9 mouse cellular contexts compared by ENCODE assay signal in genomic region chr4:123758306-123758705, GRCm38 (mm10). TPM values are rescaled to one million over a fixed set of nuclear protein-coding genes. Genes with fewer than 3 reads are reported as not detected.
A peak's percentile ranks its signal among the peaks of the same experiment; 100 is the strongest.
DNase-seq lines count a peak whose midpoint lies in the region; ATAC-seq lines count a peak whose summit lies in the region.
"Had no signal": no experiment of that assay in that cellular context is flagged by ENCODE, and none has a peak within 500 bp of the region (broad histone marks: within the 10 kb centered on the region; RNA-seq: fewer than 3 reads in every experiment).

No protein-coding gene starts in this region.

- H3K27me3 ChIP-seq in midbrain, embryonic 14.5 days (ENCODE audit: control insufficient read depth, insufficient read depth, low read length): no peaks in the 10 kb centered on the region
- no peaks in the 10 kb centered on the region for H3K27me3 ChIP-seq in midbrain, embryonic 16.5 days (ENCODE audit: control insufficient read depth, insufficient read depth, low read depth, low read length)
- H3K27me3 ChIP-seq: midbrain, embryonic 12.5 days had no signal

- ATAC-seq in midbrain, embryonic 14.5 days (ENCODE audit: low FRiP score, low TSS enrichment): no peak
- ATAC-seq in midbrain, embryonic 16.5 days: no peak

- H3K9ac ChIP-seq in midbrain, embryonic 14.5 days (replicated peaks; ENCODE audit: low read length): no peak overlapping the region
- H3K9ac ChIP-seq in midbrain, embryonic 16.5 days (ENCODE audit: low read depth, low read length): no peak overlapping the region
- H3K9ac ChIP-seq: midbrain, embryonic 12.5 days had no signal

- 56% methylated on average over 4 of the region's 4 CpGs for WGBS in midbrain, embryonic 14.5 days
- WGBS in midbrain, embryonic 16.5 days: 62% methylated on average over 4 of the region's 4 CpGs

- peak; percentile 27 to 33 for DNase-seq in cerebellum, postnatal 14 days
- DNase-seq in cerebellum, adult 11 months: no peak
- peak; percentile 52 for DNase-seq in midbrain, embryonic 14.5 days
- peak; percentile 31 to 35 for DNase-seq in kidney, adult 8-10 months
- peak; percentile 32 for DNase-seq in retina, postnatal 1 day
- no peak for DNase-seq in yolk sac, embryonic 10.5 days (ENCODE audit: low spot score)
- no peak for DNase-seq in spleen, postnatal 14 days (ENCODE audit: low spot score in 2 of 2)

- no peak overlapping the region for H3K4me2 ChIP-seq in midbrain, embryonic 14.5 days (ENCODE audit: low read length)
- H3K4me2 ChIP-seq in midbrain, embryonic 16.5 days (ENCODE audit: low read length): no peak overlapping the region
- H3K4me2 ChIP-seq: midbrain, embryonic 12.5 days had no signal

- no peak overlapping the region for H3K27ac ChIP-seq in midbrain, embryonic 14.5 days (replicated peaks; ENCODE audit: low read depth, low read length)
- H3K27ac ChIP-seq in midbrain, embryonic 16.5 days (ENCODE audit: low read length): no peak overlapping the region
- H3K27ac ChIP-seq: midbrain, embryonic 12.5 days had no signal

- no peaks in the 10 kb centered on the region for H3K9me3 ChIP-seq in midbrain, embryonic 14.5 days (ENCODE audit: control insufficient read depth, low read length)
- no peaks in the 10 kb centered on the region for H3K9me3 ChIP-seq in midbrain, embryonic 16.5 days (replicated peaks; ENCODE audit: control insufficient read depth, low read length, poor library complexity, severe bottlenecking)
- H3K9me3 ChIP-seq: midbrain, embryonic 12.5 days had no signal

- H3K4me3 ChIP-seq in midbrain, embryonic 14.5 days (replicated peaks; ENCODE audit: low read depth, low read length): no peak overlapping the region
- H3K4me3 ChIP-seq in midbrain, embryonic 16.5 days (ENCODE audit: low read depth, low read length): no peak overlapping the region
- H3K4me3 ChIP-seq: midbrain, embryonic 12.5 days had no signal

- no peaks in the 10 kb centered on the region for H3K36me3 ChIP-seq in midbrain, embryonic 14.5 days (ENCODE audit: control insufficient read depth, insufficient read depth, low read length)
- no peaks in the 10 kb centered on the region for H3K36me3 ChIP-seq in midbrain, embryonic 16.5 days (ENCODE audit: control insufficient read depth, insufficient read depth, low read length)
- H3K36me3 ChIP-seq: midbrain, embryonic 12.5 days had no signal

- H3K4me1 ChIP-seq in midbrain, embryonic 14.5 days (ENCODE audit: control insufficient read depth, insufficient read depth, low read length): no peaks in the 10 kb centered on the region
- H3K4me1 ChIP-seq in midbrain, embryonic 16.5 days (ENCODE audit: control insufficient read depth, insufficient read depth, low read length): no peaks in the 10 kb centered on the region
- H3K4me1 ChIP-seq: midbrain, embryonic 12.5 days had no signal

RNA-seq across cellular contexts. Expression of gene Akirin1, which starts 8.2 kb away (rescaled TPM):
- polyA plus RNA-seq in midbrain, embryonic 14.5 days (2014; fragmentation: Nextera tagmentation; extraction: Ambion mirVana): 83.4 and 96.0 TPM in 2 replicates
- 77.2 and 86.4 TPM in 2 replicates for polyA plus RNA-seq in midbrain, embryonic 16.5 days (2015; fragmentation: Nextera tagmentation; extraction: Ambion mirVana)

RNA-seq across cellular contexts. Expression of gene Rhbdl2, which starts 29.4 kb away (rescaled TPM):
- 0.61 and 1.4 TPM in 2 replicates for polyA plus RNA-seq in midbrain, embryonic 14.5 days (2014; fragmentation: Nextera tagmentation; extraction: Ambion mirVana)
- 1.4 and 1.7 TPM in 2 replicates for polyA plus RNA-seq in midbrain, embryonic 16.5 days (2015; fragmentation: Nextera tagmentation; extraction: Ambion mirVana)

RNA-seq across cellular contexts. Expression of gene Ndufs5, which starts 40.3 kb away (rescaled TPM):
- 428 and 578 TPM in 2 replicates for polyA plus RNA-seq in midbrain, embryonic 14.5 days (2014; fragmentation: Nextera tagmentation; extraction: Ambion mirVana)
- 403 and 425 TPM in 2 replicates for polyA plus RNA-seq in midbrain, embryonic 16.5 days (2015; fragmentation: Nextera tagmentation; extraction: Ambion mirVana)

Comparison
In these comparisons a context has a peak if more than half of its experiments do, and no peak if none do; other contexts are left out.
1. DNase-seq: peak in cerebellum, postnatal 14 days (2 of 2), midbrain, embryonic 14.5 days (single experiment), kidney, adult 8-10 months (2 of 2) and retina, postnatal 1 day (single experiment); none in cerebellum, adult 11 months (single experiment), yolk sac, embryonic 10.5 days (single experiment) and spleen, postnatal 14 days (0 of 2).